Mouse (Mus musculus): ENCODE measurements around the gene Caprin2. TPM values are rescaled to one million over a fixed set of nuclear protein-coding genes. Genes with fewer than 3 reads are reported as not detected.
"Not testable (repeated sequence)": the region's sequence is repeated elsewhere in the genome, so short reads cannot be mapped to it uniquely, and the experiment has no call there.

The Caprin2 gene
- polyA plus RNA-seq (2016; fragmentation: Nextera tagmentation; extraction: Ambion mirVana): 19.1 and 21.4 TPM in 2 replicates

- Histone ChIP-seq H3K27me3 (no peaks in the 10 kb centered on the region), H3K4me1 (peaks cover 11% of the 10 kb centered on the region), H3K9ac (peak within 1 kb of the TSS; percentile 79), H3K4me3 (peak within 1 kb of the TSS; percentile 75), H3K27ac (peak within 1 kb of the TSS; percentile 93), H3K4me2 (replicated peaks) (peak within 1 kb of the TSS; percentile 88), H3K9me3 (replicated peaks) (no peaks in the 10 kb centered on the region), H3K36me3 (no peaks in the 10 kb centered on the region)
- 1% methylated on average over 61 of the region's 65 CpGs for WGBS
- peak; percentile 99 for ATAC-seq (ENCODE audit: low FRiP score)
Measured at GRCm38 (mm10) chr6:148895773-148896506, at the start of gene Caprin2. Gene Caprin2, minus strand, starts transcription at chr6:148896237.

- Histone ChIP-seq H3K9ac (peak overlapping the region; percentile 94), H3K27ac (peak overlapping the region; percentile 90), H3K9me3 (replicated peaks) (no peaks in the 10 kb centered on the region), H3K27me3 (no peaks in the 10 kb centered on the region), H3K36me3 (no peaks in the 10 kb centered on the region), H3K4me2 (replicated peaks) (peak overlapping the region; percentile 69), H3K4me1 (peaks cover 20% of the 10 kb centered on the region), H3K4me3 (peak overlapping the region; percentile 95)
- WGBS: under 1% methylated on average over 86 of the region's 92 CpGs
- ATAC-seq (ENCODE audit: low FRiP score): peak; percentile 79
Measured at GRCm38 (mm10) chr6:148944767-148945508, 48.9 kb upstream of the Caprin2 start.

- peak overlapping the region; percentile 94 for H3K9ac ChIP-seq
- peak overlapping the region; percentile 95 for H3K4me3 ChIP-seq
- no peaks in the 10 kb centered on the region for H3K36me3 ChIP-seq
- no peak for ATAC-seq (ENCODE audit: low FRiP score)
- WGBS: under 1% methylated on average over 30 of the region's 30 CpGs
- peak overlapping the region; percentile 69 for H3K4me2 ChIP-seq (replicated peaks)
- peaks cover 20% of the 10 kb centered on the region for H3K4me1 ChIP-seq
- peak overlapping the region; percentile 90 for H3K27ac ChIP-seq
- no peaks in the 10 kb centered on the region for H3K27me3 ChIP-seq
- H3K9me3 ChIP-seq (replicated peaks): no peaks in the 10 kb centered on the region
Measured at GRCm38 (mm10) chr6:148944344-148944766, 48.3 kb upstream of the Caprin2 start.

GRCm38 (mm10) chr6:148943695-148944094, 47.7 kb upstream of the Caprin2 start:
- ATAC-seq (ENCODE audit: low FRiP score): no peak
- Histone ChIP-seq H3K4me1 (peaks cover 20% of the 10 kb centered on the region), H3K9me3 (replicated peaks) (no peaks in the 10 kb centered on the region), H3K4me3 (peak overlapping the region; percentile 95), H3K4me2 (replicated peaks) (peak overlapping the region; percentile 69), H3K36me3 (no peaks in the 10 kb centered on the region), H3K27me3 (no peaks in the 10 kb centered on the region), H3K27ac (no peak overlapping the region), H3K9ac (peak overlapping the region; percentile 94)
- 13% methylated on average over 3 of the region's 3 CpGs for WGBS

- H3K36me3 ChIP-seq: no peaks in the 10 kb centered on the region
- H3K4me3 ChIP-seq: no peak overlapping the region
- no peak for ATAC-seq (ENCODE audit: low FRiP score)
- no peak overlapping the region for H3K27ac ChIP-seq
- no peaks in the 10 kb centered on the region for H3K9me3 ChIP-seq (replicated peaks)
- 69% methylated on average over 4 of the region's 4 CpGs for WGBS
- no peak overlapping the region for H3K9ac ChIP-seq
- peaks cover 20% of the 10 kb centered on the region for H3K4me1 ChIP-seq
- no peak overlapping the region for H3K4me2 ChIP-seq (replicated peaks)
- H3K27me3 ChIP-seq: no peaks in the 10 kb centered on the region
Measured at GRCm38 (mm10) chr6:148942406-148942805, 46.4 kb upstream of the Caprin2 start.

GRCm38 (mm10) chr6:148941880-148942279, 45.8 kb upstream of the Caprin2 start:
- 50% methylated on average over 5 of the region's 5 CpGs for WGBS
- ATAC-seq (ENCODE audit: low FRiP score): no peak
- no peaks in the 10 kb centered on the region for H3K9me3 ChIP-seq (replicated peaks)
- H3K36me3 ChIP-seq: no peaks in the 10 kb centered on the region
- peak overlapping the region; percentile 19 for H3K4me2 ChIP-seq (replicated peaks)
- H3K27ac ChIP-seq: no peak overlapping the region
- H3K9ac ChIP-seq: no peak overlapping the region
- H3K4me3 ChIP-seq: no peak overlapping the region
- H3K27me3 ChIP-seq: no peaks in the 10 kb centered on the region
- peaks cover 20% of the 10 kb centered on the region for H3K4me1 ChIP-seq

- H3K4me1 ChIP-seq: peaks cover 23% of the 10 kb centered on the region
- not testable (repeated sequence) for H3K9me3 ChIP-seq (replicated peaks); ATAC-seq (ENCODE audit: low FRiP score); H3K4me2 ChIP-seq (replicated peaks); H3K4me3 ChIP-seq; H3K27ac ChIP-seq; H3K9ac ChIP-seq; H3K36me3 ChIP-seq; H3K27me3 ChIP-seq
- 87% methylated on average over 2 of the region's 3 CpGs for WGBS
Measured at GRCm38 (mm10) chr6:148940383-148940782, 44.3 kb upstream of the Caprin2 start.

- Histone ChIP-seq H3K4me3 (no peak overlapping the region), H3K9me3 (replicated peaks) (no peaks in the 10 kb centered on the region), H3K27me3 (no peaks in the 10 kb centered on the region), H3K27ac (no peak overlapping the region), H3K4me2 (replicated peaks) (no peak overlapping the region), H3K36me3 (0 out of 2 replicates have a peak, but pooled peaks cover under 1% of the 10 kb centered on the region), H3K4me1 (peaks cover 17% of the 10 kb centered on the region), H3K9ac (no peak overlapping the region)
- 43% methylated on average over 1 of the region's 1 CpGs for WGBS
- ATAC-seq (ENCODE audit: low FRiP score): no peak
Measured at GRCm38 (mm10) chr6:148937693-148938092, 41.7 kb upstream of the Caprin2 start.

- Histone ChIP-seq H3K27me3 (no peaks in the 10 kb centered on the region), H3K4me2 (replicated peaks) (no peak overlapping the region), H3K9ac (no peak overlapping the region), H3K4me3 (no peak overlapping the region), H3K4me1 (peaks cover 9% of the 10 kb centered on the region), H3K9me3 (replicated peaks) (no peaks in the 10 kb centered on the region), H3K36me3 (peaks cover 23% of the 10 kb centered on the region), H3K27ac (no peak overlapping the region)
- no peak for ATAC-seq (ENCODE audit: low FRiP score)
- 61% methylated on average over 3 of the region's 3 CpGs for WGBS
Measured at GRCm38 (mm10) chr6:148934961-148935590, 39.0 kb upstream of the Caprin2 start.

- H3K4me2 ChIP-seq (replicated peaks): no peak overlapping the region
- 83% methylated on average over 6 of the region's 6 CpGs for WGBS
- H3K27ac ChIP-seq: no peak overlapping the region
- H3K9ac ChIP-seq: no peak overlapping the region
- no peak for ATAC-seq (ENCODE audit: low FRiP score)
- H3K27me3 ChIP-seq: no peaks in the 10 kb centered on the region
- H3K4me3 ChIP-seq: no peak overlapping the region
- peaks cover 53% of the 10 kb centered on the region for H3K36me3 ChIP-seq
- H3K9me3 ChIP-seq (replicated peaks): no peaks in the 10 kb centered on the region
- H3K4me1 ChIP-seq: peaks cover 9% of the 10 kb centered on the region
Measured at GRCm38 (mm10) chr6:148931281-148931680, 35.2 kb upstream of the Caprin2 start.

GRCm38 (mm10) chr6:148918841-148919398, 22.9 kb upstream of the Caprin2 start:
- Histone ChIP-seq H3K4me3 (no peak overlapping the region), H3K36me3 (peaks cover 22% of the 10 kb centered on the region)

GRCm38 (mm10) chr6:148917672-148918071, 21.6 kb upstream of the Caprin2 start:
- Histone ChIP-seq H3K4me1 (no peaks in the 10 kb centered on the region), H3K4me3 (no peak overlapping the region), H3K27me3 (no peaks in the 10 kb centered on the region), H3K27ac (no peak overlapping the region), H3K36me3 (peaks cover 15% of the 10 kb centered on the region), H3K9ac (no peak overlapping the region), H3K4me2 (replicated peaks) (no peak overlapping the region), H3K9me3 (replicated peaks) (no peaks in the 10 kb centered on the region)
- WGBS: 68% methylated on average over 1 of the region's 1 CpGs
- no peak for ATAC-seq (ENCODE audit: low FRiP score)

More at GRCm38 (mm10) chr6:148918841-148919398, 22.9 kb upstream of the Caprin2 start:
- no peaks in the 10 kb centered on the region for H3K27me3 ChIP-seq
- no peaks in the 10 kb centered on the region for H3K4me1 ChIP-seq
- H3K4me2 ChIP-seq (replicated peaks): no peak overlapping the region
- no peak overlapping the region for H3K27ac ChIP-seq
- no peaks in the 10 kb centered on the region for H3K9me3 ChIP-seq (replicated peaks)
- no peak for ATAC-seq (ENCODE audit: low FRiP score)
- H3K9ac ChIP-seq: no peak overlapping the region
